Mouse (Mus musculus): ENCODE measurements around the gene Ppp1r12b.

GRCm38 (mm10) chr1:134784911-134785310 lies 170.8 kb downstream of the Ppp1r12b start:
- no peak for TF ChIP-seq POLR2A (IDR thresholded peaks at IDR 0.05; ENCODE audit: low read depth, low read length)
- no peak for TF ChIP-seq POLR2AphosphoS2 (IDR thresholded peaks at IDR 0.05; ENCODE audit: low read depth, low read length)
- TF ChIP-seq TCF12 (IDR thresholded peaks at IDR 0.05; ENCODE audit: low read depth, low read length): no peak
- no peak for TF ChIP-seq ZC3H11A (IDR thresholded peaks at IDR 0.05; ENCODE audit: low read depth, low read length)
- no peak for TF ChIP-seq CTCF (conservative IDR thresholded peaks at IDR 0.05 in 1 of 2, IDR thresholded peaks at IDR 0.05 in 1 of 2; ENCODE audit: low read depth in 2 of 2, low read length in 2 of 2)
- no peak for TF ChIP-seq ETS1 (conservative IDR thresholded peaks at IDR 0.05; ENCODE audit: low read depth, low read length)
- no peak for TF ChIP-seq MAZ (IDR thresholded peaks at IDR 0.05; ENCODE audit: low read depth, low read length)
- TF ChIP-seq ELF1 (IDR thresholded peaks at IDR 0.05; ENCODE audit: low read depth, low read length): no peak

Data from CH12.LX (cell line).